Mouse (Mus musculus): ENCODE measurements at regions not wholly inside any gene's neighbourhood (a gene's known extent, or its start where the extent isn't known, plus 50 kb on each side); places are given as distances from the start of the nearest gene placed in this dataset.
A peak's percentile ranks its signal among the peaks of the same experiment; 100 is the strongest.

GRCm38 (mm10) chr17:74920056-74920455, 85.3 kb upstream of the Ltbp1 start:
- DNase-seq, result no peak

DNA sequence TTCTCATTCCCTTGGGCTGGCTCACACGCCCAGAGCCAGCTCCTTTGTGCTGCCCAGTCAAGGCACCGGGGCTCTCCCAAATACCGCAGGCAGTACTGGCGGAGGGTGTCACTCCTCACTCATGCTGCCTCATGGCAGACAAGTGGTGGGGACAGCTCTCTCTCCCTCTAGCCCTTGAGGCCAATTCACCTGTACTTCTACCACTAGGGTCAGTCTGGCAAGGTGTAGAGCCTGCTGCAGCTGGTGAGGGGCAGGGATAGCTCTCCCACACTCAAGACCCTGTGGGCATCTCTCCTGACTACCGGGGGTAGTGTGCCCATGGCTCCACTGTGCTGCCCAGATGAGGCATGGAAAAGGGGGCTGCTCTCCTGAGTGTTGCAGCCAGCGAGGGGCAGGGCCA, 84.0 kb upstream of the Ltbp1 start:
- DNase-seq, result no peak

- no peak for DNase-seq
These were observed 83.4 kb upstream of the Ltbp1 start for GRCm38 (mm10) chr17:74922016-74922415.

DNA sequence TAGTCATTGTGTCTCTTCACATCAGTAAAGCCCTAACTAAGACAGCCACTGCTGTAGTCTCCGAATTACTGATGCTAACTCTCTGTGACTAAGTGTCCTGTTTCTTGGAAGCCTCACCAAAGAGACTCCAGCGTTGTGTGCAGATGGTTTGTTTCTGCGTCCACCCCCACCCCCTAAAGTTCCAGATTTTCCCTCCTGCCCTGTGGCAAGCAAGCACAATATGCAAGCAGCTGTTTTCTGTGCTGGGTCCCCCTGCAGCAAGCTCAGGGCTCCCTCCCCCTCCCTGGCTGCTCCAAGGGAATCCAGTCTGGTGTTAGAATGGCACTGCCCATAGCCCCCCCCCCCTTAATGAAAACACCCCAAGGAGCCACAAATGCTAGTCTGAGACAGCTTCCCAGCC, 82.8 kb upstream of the Ltbp1 start:
- peak; percentile 7 to 21 for DNase-seq

- DNase-seq, result no peak
These were observed 82.3 kb upstream of the Ltbp1 start for GRCm38 (mm10) chr17:74923101-74923500.

- no peak for DNase-seq
These were observed 80.2 kb upstream of the Ltbp1 start for GRCm38 (mm10) chr17:74925131-74925530.

- no peak for DNase-seq
These were observed 77.4 kb upstream of the Ltbp1 start for GRCm38 (mm10) chr17:74927981-74928380.

DNA sequence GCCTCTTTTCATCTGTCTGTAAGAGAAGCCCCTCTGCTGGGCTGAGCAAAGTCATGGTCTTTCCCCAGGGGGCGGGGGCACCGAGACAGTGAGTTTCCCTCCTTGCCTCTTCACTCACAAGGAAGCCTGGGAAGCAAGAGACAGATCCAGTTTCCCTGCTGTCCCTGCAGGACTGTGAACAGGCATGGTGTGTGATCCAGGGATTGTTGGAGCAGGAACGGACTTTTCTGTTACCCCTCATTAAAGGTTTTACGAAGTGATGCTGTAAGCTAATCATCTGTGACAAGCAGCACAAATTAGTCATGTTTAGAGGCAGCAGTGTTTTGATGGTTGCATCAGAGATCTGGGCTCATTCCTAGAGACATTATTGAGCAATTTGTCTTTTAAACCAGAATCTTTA, 73.8 kb upstream of the Ltbp1 start:
- DNase-seq, result peak in 1 of 2 experiments; percentile 18

- DNase-seq, result no peak
These were observed 64.0 kb upstream of the Ltbp1 start for GRCm38 (mm10) chr17:74941393-74941792.

DNA sequence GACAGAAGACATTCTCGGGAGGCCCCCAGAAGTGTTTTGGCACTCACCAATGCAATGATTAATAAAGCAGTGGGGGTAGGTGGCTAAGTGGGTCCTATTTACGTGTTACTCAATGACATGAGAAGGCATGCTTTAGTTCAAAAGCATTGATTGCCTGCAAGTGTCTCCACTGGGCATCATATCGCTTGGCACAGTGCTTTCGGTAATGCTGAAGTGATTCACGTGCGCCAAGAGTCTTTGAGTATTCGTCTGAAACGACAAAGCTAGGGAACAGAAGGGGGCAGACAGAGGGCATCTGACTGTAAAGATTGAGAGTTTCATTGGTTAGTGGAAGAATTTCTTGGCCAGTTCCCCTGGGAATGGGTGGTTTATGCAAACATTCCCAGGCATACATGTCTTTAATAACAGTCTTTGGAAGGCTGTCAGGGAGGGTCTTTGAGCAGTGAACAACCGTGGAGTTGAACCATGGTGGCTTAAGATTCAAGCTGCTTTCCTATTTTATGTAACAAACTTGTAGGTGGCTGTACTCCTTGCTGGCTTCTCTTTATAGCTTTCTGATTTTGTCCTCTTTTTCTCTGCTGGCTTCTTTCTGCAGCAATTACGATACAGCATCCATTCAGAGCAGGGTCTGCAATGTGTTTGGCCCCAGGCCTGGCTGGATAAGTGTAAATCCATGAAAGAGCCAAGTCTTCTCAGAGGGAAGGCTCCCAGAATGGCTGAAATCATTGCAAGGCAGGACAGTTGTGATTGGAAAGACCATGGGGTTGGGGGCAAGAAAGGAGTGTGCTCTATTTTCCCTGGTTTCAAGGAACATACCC, 62.2 kb upstream of the Ltbp1 start:
- DNase-seq, result no peak

DNA sequence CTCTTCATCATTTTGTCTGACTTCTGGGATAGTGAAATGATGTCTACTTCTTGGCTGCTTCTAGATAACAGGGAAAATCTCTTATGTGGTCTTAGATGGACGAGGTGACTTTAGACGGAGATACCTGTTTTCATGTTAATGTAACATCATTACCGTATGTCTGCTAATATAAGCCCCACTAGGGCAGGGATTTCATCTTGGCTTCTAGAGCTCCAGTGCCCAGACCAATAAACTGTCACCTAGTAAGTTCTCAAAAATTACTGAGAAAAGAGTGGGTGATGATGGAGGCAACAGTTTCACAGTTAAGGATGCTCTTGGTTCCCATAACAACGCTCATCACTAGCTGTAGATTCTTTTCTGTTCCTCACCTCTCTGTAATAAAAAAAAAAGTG, 61.6 kb upstream of the Ltbp1 start:
- no peak for DNase-seq

DNA sequence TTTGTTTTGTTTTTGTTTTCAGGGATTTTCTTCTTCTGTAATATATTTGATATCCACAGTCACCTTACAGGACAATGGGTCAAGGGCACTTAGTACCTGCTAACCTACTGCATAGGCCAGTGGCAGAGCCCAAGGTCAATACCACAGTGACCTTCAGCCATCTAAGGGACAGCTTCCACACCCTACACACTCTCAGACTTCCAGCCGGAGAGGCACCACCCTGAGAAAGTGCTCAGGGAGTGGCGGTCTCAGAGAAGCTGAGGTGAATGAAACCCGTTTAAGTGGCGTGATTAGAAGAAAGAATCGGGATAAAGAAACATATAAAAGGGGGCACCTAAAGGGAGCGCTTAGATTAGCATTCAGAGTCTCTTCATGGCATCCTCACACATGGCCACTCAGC, 60.2 kb upstream of the Ltbp1 start:
- DNase-seq, result no peak

- no peak for DNase-seq
These were observed 56.9 kb upstream of the Ltbp1 start for GRCm38 (mm10) chr17:74948476-74948875.

DNA sequence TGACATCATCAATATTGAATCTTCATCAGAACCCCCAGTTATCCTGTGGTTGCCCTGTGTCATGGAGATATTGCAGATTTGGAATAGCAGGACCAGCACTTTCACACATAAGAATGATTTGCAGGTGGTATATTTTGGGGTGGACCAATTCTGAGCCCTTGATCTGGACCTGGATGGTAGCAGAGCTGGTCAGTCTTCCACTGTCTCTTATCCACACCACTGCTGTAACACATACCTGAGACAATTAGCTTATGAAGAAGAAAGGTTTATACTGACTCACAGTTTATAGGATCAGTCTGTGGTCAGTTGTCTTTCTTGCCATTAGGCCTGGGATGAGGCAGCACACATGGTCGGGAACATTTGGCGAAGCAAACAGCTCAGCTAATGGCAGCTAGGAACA, 55.1 kb upstream of the Ltbp1 start:
- DNase-seq, result no peak

DNA sequence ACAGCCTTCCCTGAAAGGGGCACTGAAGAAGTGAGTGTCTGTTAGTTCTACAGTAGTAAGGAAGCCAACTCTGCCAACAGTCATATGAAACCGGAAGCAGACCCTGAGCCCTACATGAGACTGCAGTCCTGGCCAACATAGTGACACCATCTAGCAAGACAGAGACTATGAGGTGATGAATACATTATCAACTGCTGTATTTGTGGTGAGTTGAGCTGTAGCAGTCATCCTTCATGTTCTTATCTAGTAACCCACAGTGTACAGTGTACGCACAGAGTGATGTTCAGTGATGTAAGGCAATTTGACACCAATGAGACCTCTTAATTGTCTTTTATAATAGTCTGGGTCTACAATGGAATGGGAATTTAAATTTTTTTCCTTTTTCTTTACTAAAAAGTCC, 50.4 kb upstream of the Ltbp1 start:
- DNase-seq, result no peak
